Mouse (Mus musculus) embryonic facial prominence, embryonic 11.5 days (tissue): ENCODE data around the gene Pip4k2b. TPM values are rescaled to one million over a fixed set of nuclear protein-coding genes. Genes with fewer than 3 reads are reported as not detected.

Experiments
- ATAC-seq: fragments of 200-750 bp; cut with Nextera tagmentation; replicated peaks from 2 replicates; pipeline ENCODE4 v1.8.0; 2017; ENCODE audit warnings: low read depth; ENCODE audit not compliant: insufficient number of reproducible peaks, low FRiP score, low TSS enrichment
- DNase-seq: peaks from one replicate; pipeline ENCODE4 v3.0.0-alpha.2; 2015; ENCODE audit warnings: low spot score
- H3K27ac ChIP-seq: fragments of 300-500 bp; sonication (generic); replicated peaks from 2 replicates; pipeline ENCODE4 v1.5.1; 2014; ENCODE audit warnings: mild to moderate bottlenecking, low read depth, low read length, control low read depth
- H3K27me3 ChIP-seq: fragments of 300-500 bp; sonication (generic); 2 replicates; pipeline ENCODE4 v1.6.1; 2014; ENCODE audit warnings: mild to moderate bottlenecking, low read length, moderate library complexity, mixed read lengths; ENCODE audit not compliant: control insufficient read depth, insufficient read depth
- H3K36me3 ChIP-seq: fragments of 300-500 bp; sonication (generic); replicated peaks from 2 replicates; pipeline ENCODE4 v1.6.1; 2014; ENCODE audit warnings: low read depth, mild to moderate bottlenecking, low read length, moderate library complexity, mixed read lengths; ENCODE audit not compliant: control insufficient read depth, insufficient read depth
- H3K4me1 ChIP-seq: fragments of 300-500 bp; sonication (generic); 2 replicates; pipeline ENCODE4 v1.6.1; 2014; ENCODE audit warnings: low read length, mixed read lengths; ENCODE audit not compliant: control insufficient read depth, insufficient read depth
- H3K4me2 ChIP-seq: fragments of 300-500 bp; sonication (generic); 2 replicates; pipeline ENCODE4 v1.6.1; 2014; ENCODE audit warnings: low read depth, mild to moderate bottlenecking, control low read depth, low read length, moderate library complexity
- H3K4me3 ChIP-seq: fragments of 300-500 bp; sonication (generic); 2 replicates; pipeline ENCODE4 v1.5.1; 2014; ENCODE audit warnings: low read depth, low read length, control low read depth
- H3K9ac ChIP-seq: fragments of 300-500 bp; sonication (generic); replicated peaks from 2 replicates; pipeline ENCODE4 v1.6.1; 2014; ENCODE audit warnings: mild to moderate bottlenecking, control low read depth, low read length
- H3K9me3 ChIP-seq: fragments of 300-500 bp; sonication (generic); replicated peaks from 2 replicates; pipeline ENCODE4 v1.6.1; 2016; ENCODE audit warnings: mild to moderate bottlenecking, low read length, inconsistent platforms, mixed read lengths; ENCODE audit not compliant: control insufficient read depth
- WGBS: fragments of 180-500 bp; shearing (Covaris S2); extraction: QIAGEN DNeasy Blood & Tissue Kit; methylation state at CpG from one replicate; pipeline ENCODE4 v1.1.7; 2014; 5-methylcytosine and 5-hydroxymethylcytosine counted together
- polyA plus RNA-seq: library from polyadenylated mRNA; unstranded; fragments of >200 nt; fragmentation: Nextera tagmentation; extraction: Ambion mirVana; gene quantifications from 2 replicates; pipeline ENCODE4 v1.2.1, GENCODE M21; 2014

The Pip4k2b gene
- polyA plus RNA-seq, 1 experiment from 2014 or later: 2.8 TPM

DNA sequence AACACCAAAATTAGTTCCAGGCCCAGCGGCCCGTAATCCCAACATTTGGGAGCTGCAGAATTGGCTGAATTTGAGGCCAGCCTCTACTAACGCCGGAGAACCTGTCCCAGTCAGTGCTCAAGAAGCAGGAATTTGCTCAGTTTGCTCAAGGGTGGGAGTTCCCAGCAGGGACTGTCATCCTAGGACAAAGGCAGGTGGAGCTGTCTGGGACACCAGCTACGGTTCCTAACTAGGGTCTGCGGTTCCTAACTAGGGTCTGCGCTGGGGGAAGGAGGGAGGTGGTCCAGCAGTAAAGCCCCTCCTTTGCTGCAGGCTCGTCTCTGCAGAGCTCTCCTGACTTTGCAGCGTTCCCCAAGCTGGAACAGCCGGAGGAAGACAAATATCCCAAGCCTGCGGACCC is 71.4 kb downstream of the Pip4k2b start:
- ATAC-seq (no peak), DNase-seq (no peak)
- Histone ChIP-seq H3K9me3 (no peaks in the 10 kb centered on the region), H3K27me3 (no peaks in the 10 kb centered on the region), H3K4me3 (no peak overlapping the region), H3K36me3 (peaks cover 28% of the 10 kb centered on the region), H3K4me2 (no peak overlapping the region), H3K27ac (no peak overlapping the region), H3K9ac (no peak overlapping the region), H3K4me1 (no peaks in the 10 kb centered on the region; the same call in none of the 2 replicates)
- 82% methylated on average over 11 of the region's 11 CpGs for WGBS

DNA sequence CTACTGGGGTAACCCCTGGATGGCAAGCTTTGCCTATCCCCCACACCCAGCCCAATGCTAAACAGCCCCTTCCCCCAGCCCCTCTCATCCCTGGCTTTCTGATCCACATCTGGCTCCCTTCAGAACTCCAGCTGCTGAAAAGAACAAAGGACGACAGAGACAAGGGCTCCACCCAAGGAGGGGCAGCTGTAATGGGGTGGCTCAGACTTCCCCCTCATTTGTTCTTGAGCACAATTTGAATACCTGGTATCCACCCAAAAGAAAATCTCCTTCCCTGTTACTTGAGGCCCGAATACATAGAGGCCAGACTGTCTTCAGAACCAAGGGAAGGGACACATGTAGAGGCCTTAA is 73.4 kb downstream of the Pip4k2b start:
- ATAC-seq (no peak), DNase-seq (no peak)
- Histone ChIP-seq H3K9ac (no peak overlapping the region), H3K4me1 (no peaks in the 10 kb centered on the region; the same call in none of the 2 replicates), H3K36me3 (peaks cover 28% of the 10 kb centered on the region), H3K4me3 (no peak overlapping the region), H3K27ac (no peak overlapping the region), H3K9me3 (no peaks in the 10 kb centered on the region), H3K4me2 (no peak overlapping the region), H3K27me3 (no peaks in the 10 kb centered on the region)
- 25% methylated on average over 2 of the region's 2 CpGs for WGBS

DNA sequence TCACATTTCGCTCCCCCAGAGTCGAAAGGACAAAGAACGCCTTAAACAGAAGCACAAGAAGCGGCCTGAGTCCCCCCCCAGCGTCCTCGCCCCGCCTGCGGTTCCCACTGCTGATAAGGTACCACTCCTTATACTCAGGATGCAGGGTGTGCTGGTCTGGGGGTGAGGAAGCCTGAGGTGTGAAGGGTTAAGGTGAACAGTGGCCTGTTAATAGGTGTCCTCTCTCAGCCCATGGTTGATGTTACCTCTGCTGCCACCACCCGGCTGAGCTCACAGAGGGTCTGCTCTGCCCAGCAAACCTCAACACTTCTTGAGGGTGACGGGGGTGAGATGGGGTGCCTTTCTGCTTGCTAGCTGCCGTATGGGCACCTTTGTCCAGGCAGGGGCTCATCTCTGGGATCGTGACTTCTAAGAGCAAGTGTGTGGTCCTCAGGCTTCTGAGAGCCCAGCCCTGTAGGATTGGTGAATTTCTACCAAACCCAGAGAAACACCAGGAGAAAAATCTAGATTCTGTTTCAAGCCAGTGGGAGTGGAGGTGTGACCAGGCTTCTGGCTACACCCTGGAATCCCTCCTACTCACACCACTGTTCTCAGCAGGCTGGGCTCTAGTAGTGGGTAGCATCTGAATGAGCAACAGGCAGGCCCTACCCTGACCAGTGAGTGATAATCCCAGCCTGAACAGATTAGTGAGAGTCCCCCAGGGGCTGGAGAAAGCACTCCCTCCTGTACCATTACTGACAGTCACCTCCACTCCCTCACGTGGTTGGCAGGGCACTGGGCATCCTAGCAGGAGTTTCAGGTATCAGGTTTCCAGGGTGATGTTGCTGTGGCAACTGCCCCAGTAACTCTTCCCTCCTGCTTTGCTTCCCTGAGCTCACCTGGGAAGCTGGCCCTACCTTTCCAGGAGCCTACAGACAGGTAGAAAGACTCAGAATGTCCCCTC is 74.0 kb downstream of the Pip4k2b start:
- H3K36me3 ChIP-seq: peaks cover 28% of the 10 kb centered on the region
- ATAC-seq (no peak), DNase-seq (no peak)
- WGBS: 54% methylated on average over 13 of the region's 13 CpGs
- no peak overlapping the region for H3K4me2 ChIP-seq
- H3K4me1 ChIP-seq: no peaks in the 10 kb centered on the region; the same call in none of the 2 replicates
- H3K9ac ChIP-seq: no peak overlapping the region
- no peak overlapping the region for H3K27ac ChIP-seq
- no peaks in the 10 kb centered on the region for H3K27me3 ChIP-seq
- H3K9me3 ChIP-seq: no peaks in the 10 kb centered on the region
- H3K4me3 ChIP-seq: peak overlapping the region; percentile 6; the same call in 1 of the 2 replicates

DNA sequence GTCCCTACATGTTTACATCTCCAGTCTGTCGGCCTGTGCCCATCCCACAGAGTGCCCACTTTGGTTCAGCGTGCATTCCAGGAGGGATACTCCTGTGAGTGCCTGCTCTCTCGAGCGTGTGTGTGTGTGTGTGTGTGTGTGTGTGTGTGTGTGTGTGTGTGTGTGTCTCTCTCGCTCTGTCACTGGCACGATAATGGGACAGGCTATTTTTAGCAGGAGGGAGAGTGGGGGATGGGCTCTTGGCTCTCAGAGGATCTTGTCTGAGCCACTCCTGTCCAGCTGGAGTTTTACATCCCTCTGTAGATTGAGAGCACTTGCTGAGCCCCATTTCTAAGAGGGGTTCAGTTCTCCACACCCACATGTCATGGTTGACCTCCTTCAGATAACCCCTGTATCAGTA is 74.7 kb downstream of the Pip4k2b start:
- WGBS: 31% methylated on average over 6 of the region's 6 CpGs
- Histone ChIP-seq H3K9ac (no peak overlapping the region), H3K36me3 (peaks cover 25% of the 10 kb centered on the region), H3K4me1 (peaks cover 2% of the 10 kb centered on the region), H3K9me3 (no peaks in the 10 kb centered on the region), H3K4me3 (peak overlapping the region; percentile 6; the same call in 1 of the 2 replicates), H3K27ac (no peak overlapping the region), H3K27me3 (no peaks in the 10 kb centered on the region), H3K4me2 (no peak overlapping the region)
- DNase-seq (no peak), ATAC-seq (no peak)

DNA sequence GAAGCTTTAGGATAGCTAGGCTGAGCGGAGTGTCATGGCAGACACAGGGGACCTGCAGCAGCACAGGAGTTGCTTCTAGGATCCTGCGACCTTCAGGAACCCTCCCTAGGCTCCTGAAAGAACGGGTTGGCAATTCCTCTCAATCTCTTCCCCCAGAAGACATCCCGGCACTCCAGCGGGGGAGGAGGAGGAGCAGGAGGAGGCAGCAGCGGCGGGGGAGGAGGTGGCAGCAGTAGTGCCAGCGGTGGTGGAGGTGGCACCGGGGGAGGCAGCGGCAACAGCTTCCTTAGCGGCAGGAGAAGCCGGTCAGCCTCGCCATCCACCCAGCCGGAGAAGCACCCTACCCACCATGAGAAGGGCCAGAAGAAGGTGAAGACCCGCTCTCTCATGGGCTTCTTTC is 75.2 kb downstream of the Pip4k2b start:
- H3K27me3 ChIP-seq: no peaks in the 10 kb centered on the region
- no peaks in the 10 kb centered on the region for H3K9me3 ChIP-seq
- no peak overlapping the region for H3K27ac ChIP-seq
- no peak for ATAC-seq
- no peak overlapping the region for H3K9ac ChIP-seq
- H3K36me3 ChIP-seq: peaks cover 20% of the 10 kb centered on the region
- peaks cover 4% of the 10 kb centered on the region for H3K4me1 ChIP-seq
- WGBS: 44% methylated on average over 15 of the region's 15 CpGs
- DNase-seq: no peak
- H3K4me3 ChIP-seq: no peak overlapping the region
- no peak overlapping the region for H3K4me2 ChIP-seq

- Histone ChIP-seq H3K27me3 (no peaks in the 10 kb centered on the region), H3K9ac (no peak overlapping the region), H3K36me3 (peaks cover 18% of the 10 kb centered on the region), H3K4me2 (no peak overlapping the region), H3K4me3 (no peak overlapping the region), H3K9me3 (no peaks in the 10 kb centered on the region), H3K27ac (no peak overlapping the region), H3K4me1 (peaks cover 4% of the 10 kb centered on the region)
- ATAC-seq: no peak
- DNase-seq: no peak
- 88% methylated on average over 7 of the region's 7 CpGs for WGBS
These were observed 76.3 kb downstream of the Pip4k2b start for GRCm38 (mm10) chr11:97668160-97668559.

DNA sequence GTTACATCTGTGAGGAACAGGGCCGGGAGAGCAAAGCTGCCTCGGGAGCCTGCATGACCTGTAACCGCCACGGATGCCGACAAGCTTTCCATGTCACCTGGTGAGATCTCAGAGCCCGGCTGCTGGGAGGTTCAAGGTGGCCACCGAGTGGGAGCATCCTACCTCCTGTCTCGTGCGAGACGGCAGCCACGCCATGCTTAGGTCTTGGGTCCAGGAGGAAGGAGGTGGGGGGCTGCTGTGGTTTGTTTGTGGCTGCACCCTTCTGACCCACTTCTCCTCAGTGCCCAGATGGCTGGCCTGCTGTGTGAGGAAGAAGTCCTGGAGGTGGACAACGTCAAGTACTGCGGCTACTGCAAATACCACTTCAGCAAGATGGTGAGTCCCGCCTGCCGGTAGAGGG is 77.7 kb downstream of the Pip4k2b start:
- H3K4me3 ChIP-seq: no peak overlapping the region

DNA sequence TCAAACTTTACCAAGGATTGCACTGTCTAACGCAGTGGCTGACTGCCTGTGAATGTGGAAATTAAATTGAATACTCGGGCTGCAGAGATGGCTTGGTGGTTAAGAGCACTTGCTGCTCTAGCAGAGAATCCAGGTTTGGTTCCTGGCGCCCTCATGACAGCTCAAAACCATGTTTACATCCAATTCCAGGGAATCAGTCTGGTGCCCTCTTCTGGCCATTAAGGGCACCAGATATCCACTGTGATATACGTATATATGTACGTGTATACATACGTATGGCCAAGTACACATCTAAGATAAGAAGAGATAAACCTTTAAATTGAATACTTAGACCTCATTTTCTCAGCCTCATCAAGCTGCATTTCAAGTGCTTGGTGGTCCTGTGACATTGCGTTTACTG is 78.3 kb downstream of the Pip4k2b start:
- peaks cover 11% of the 10 kb centered on the region for H3K4me1 ChIP-seq

More for the DNA sequence above, 77.7 kb downstream of the Pip4k2b start:
- Histone ChIP-seq H3K9ac (no peak overlapping the region), H3K4me2 (no peak overlapping the region), H3K27ac (no peak overlapping the region), H3K9me3 (no peaks in the 10 kb centered on the region), H3K36me3 (peaks cover 11% of the 10 kb centered on the region), H3K27me3 (peaks cover 2% of the 10 kb centered on the region), H3K4me1 (peaks cover 9% of the 10 kb centered on the region)
- ATAC-seq: no peak
- WGBS: 84% methylated on average over 15 of the region's 15 CpGs
- no peak for DNase-seq

More for the DNA sequence above, 78.3 kb downstream of the Pip4k2b start:
- H3K9ac ChIP-seq: no peak overlapping the region
- peaks cover 7% of the 10 kb centered on the region for H3K36me3 ChIP-seq
- H3K4me2 ChIP-seq: no peak overlapping the region
- no peaks in the 10 kb centered on the region for H3K9me3 ChIP-seq
- DNase-seq (peak; percentile 47), ATAC-seq (no peak)
- no peak overlapping the region for H3K4me3 ChIP-seq
- H3K27me3 ChIP-seq: peaks cover 5% of the 10 kb centered on the region
- no peak overlapping the region for H3K27ac ChIP-seq
- 91% methylated on average over 7 of the region's 7 CpGs for WGBS
